Mouse (Mus musculus) heart, postnatal 25 days (tissue): ENCODE data around the gene Nudt19. TPM values are rescaled to one million over a fixed set of nuclear protein-coding genes. Genes with fewer than 3 reads are reported as not detected.
"Not testable (repeated sequence)": the region's sequence is repeated elsewhere in the genome, so short reads cannot be mapped to it uniquely, and the experiment has no call there.

Experiments used
- DNase-seq: peaks from one replicate; pipeline ENCODE4 v3.0.0; 2022; ENCODE audit warnings: low spot score
- intact Hi-C: fragments of 180-260 bp; cut with DNase I; formaldehyde crosslinking; loops from one replicate; pipeline ENCODE4 v1.15.1; 2025
- total RNA-seq, 2 experiments: library from RNA; stranded (reverse); gene quantifications; 2 replicates each; pipeline ENCODE4 v1.2.3; 2021

Gene Nudt19
- total RNA-seq, 2 experiments from 2014 or later: 75.1 to 83.7 TPM

GRCm38 (mm10) chr7:35530544-35530943, 25.6 kb downstream of the Nudt19 start:
- DNase-seq, intact Hi-C loops: not testable (repeated sequence)

- intact Hi-C loops: no loop called here
- no peak for DNase-seq
Observed at GRCm38 (mm10) chr7:35530026-35530425, 26.1 kb downstream of the Nudt19 start.

GRCm38 (mm10) chr7:35526795-35527194, 29.3 kb downstream of the Nudt19 start:
- no peak for DNase-seq
- intact Hi-C loops: no loop called here

- no peak for DNase-seq
- intact Hi-C loops: no loop called here
Observed at GRCm38 (mm10) chr7:35501995-35502394, 54.1 kb downstream of the Nudt19 start.

GRCm38 (mm10) chr7:35497516-35497915, 58.6 kb downstream of the Nudt19 start:
- intact Hi-C loops: no loop called here
- no peak for DNase-seq

Other genes starting within 250 kb of the Nudt19 start
- gene Gpatch1, start 237.9 kb downstream of the Nudt19 start, total RNA-seq: 1 to 10 TPM; 8.8 to 9.9 TPM
- gene Rhpn2, start 222.1 kb downstream of the Nudt19 start, total RNA-seq: 1 to 10 TPM; 4.4 to 6.0 TPM
- gene Faap24, start 159.5 kb downstream of the Nudt19 start, total RNA-seq: 1 to 10 TPM; 1.6 to 2.1 TPM
- gene Cep89, start 159.3 kb downstream of the Nudt19 start, total RNA-seq: 10 to 100 TPM; 14.1 to 18.9 TPM
- not detected for gene Slc7a9, start 107.5 kb downstream of the Nudt19 start, total RNA-seq
- under 1 TPM in 1 of 2 experiments, not detected in 1; 0.42 TPM for gene Tdrd12, start 18.6 kb downstream of the Nudt19 start, total RNA-seq
- under 1 TPM; 0.03 to 0.06 TPM for gene Rgs9bp, start 29.3 kb upstream of the Nudt19 start, total RNA-seq
- 10 to 100 TPM; 12.3 to 12.6 TPM for gene Ankrd27, start 29.9 kb upstream of the Nudt19 start, total RNA-seq
- gene Pdcd5, start 91.2 kb upstream of the Nudt19 start, total RNA-seq: 100 to 1,000 TPM in 1 of 2 experiments, 10 to 100 TPM in 1; 95.0 to 104 TPM
- gene Dpy19l3, start 198.2 kb upstream of the Nudt19 start, total RNA-seq: 1 to 10 TPM; 2.1 to 4.6 TPM
- 10 to 100 TPM; 11.3 to 12.3 TPM for gene Zfp507, start 246.7 kb upstream of the Nudt19 start, total RNA-seq